Mouse (Mus musculus): ENCODE data around the gene Syngr1. TPM values are rescaled to one million over a fixed set of nuclear protein-coding genes. Genes with fewer than 3 reads are reported as not detected.
"Not testable (repeated sequence)": the region's sequence is repeated elsewhere in the genome, so short reads cannot be mapped to it uniquely, and the experiment has no call there.

The Syngr1 gene
- polyA plus RNA-seq, 1 experiment from 2014 or later: 26.3 TPM

DNA sequence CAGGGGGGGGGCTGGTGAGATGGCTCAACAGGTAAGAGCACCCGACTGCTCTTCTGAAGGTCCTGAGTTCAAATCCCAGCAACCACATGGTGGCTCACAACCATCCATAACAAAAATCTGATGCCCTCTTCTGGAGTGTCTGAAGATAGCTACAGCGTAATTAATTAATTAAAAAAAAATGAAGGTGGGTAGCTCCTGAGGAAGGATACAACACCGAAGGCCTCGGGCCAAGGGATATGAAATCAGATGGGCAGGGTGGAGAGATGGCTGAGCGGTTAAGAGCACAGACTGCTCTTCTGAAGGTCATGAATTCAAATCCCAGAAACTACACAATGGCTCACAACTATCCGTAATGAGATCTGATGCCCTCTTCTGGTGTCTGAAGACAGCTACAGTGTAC is 31.3 kb downstream of the Syngr1 start:
- H3K4me3 ChIP-seq (replicated peaks; ENCODE audit: low read depth, low read length); ATAC-seq (ENCODE audit: low FRiP score, low TSS enrichment); H3K27me3 ChIP-seq (ENCODE audit: control insufficient read depth, insufficient read depth, low read length); H3K4me1 ChIP-seq (ENCODE audit: control insufficient read depth, insufficient read depth, low read length); H3K4me2 ChIP-seq (ENCODE audit: low read length); H3K27ac ChIP-seq (replicated peaks; ENCODE audit: low read depth, low read length); H3K9me3 ChIP-seq (ENCODE audit: control insufficient read depth, low read length); H3K9ac ChIP-seq (replicated peaks; ENCODE audit: low read length); DNase-seq; H3K36me3 ChIP-seq (ENCODE audit: control insufficient read depth, insufficient read depth, low read length): not testable (repeated sequence)
- WGBS: 91% methylated on average over 6 of the region's 6 CpGs

- Histone ChIP-seq H3K4me3 (replicated peaks; ENCODE audit: low read depth, low read length) (no peak overlapping the region), H3K9me3 (ENCODE audit: control insufficient read depth, low read length) (no peaks in the 10 kb centered on the region), H3K4me1 (ENCODE audit: control insufficient read depth, insufficient read depth, low read length) (no peaks in the 10 kb centered on the region), H3K4me2 (ENCODE audit: low read length) (no peak overlapping the region), H3K9ac (replicated peaks; ENCODE audit: low read length) (no peak overlapping the region), H3K27ac (replicated peaks; ENCODE audit: low read depth, low read length) (no peak overlapping the region), H3K36me3 (ENCODE audit: control insufficient read depth, insufficient read depth, low read length) (no peaks in the 10 kb centered on the region), H3K27me3 (ENCODE audit: control insufficient read depth, insufficient read depth, low read length) (no peaks in the 10 kb centered on the region)
- DNase-seq (no peak), ATAC-seq (ENCODE audit: low FRiP score, low TSS enrichment) (no peak)
- 82% methylated on average over 4 of the region's 4 CpGs for WGBS
Measured at GRCm38 (mm10) chr15:80124651-80125050, 33.5 kb downstream of the Syngr1 start.

DNA sequence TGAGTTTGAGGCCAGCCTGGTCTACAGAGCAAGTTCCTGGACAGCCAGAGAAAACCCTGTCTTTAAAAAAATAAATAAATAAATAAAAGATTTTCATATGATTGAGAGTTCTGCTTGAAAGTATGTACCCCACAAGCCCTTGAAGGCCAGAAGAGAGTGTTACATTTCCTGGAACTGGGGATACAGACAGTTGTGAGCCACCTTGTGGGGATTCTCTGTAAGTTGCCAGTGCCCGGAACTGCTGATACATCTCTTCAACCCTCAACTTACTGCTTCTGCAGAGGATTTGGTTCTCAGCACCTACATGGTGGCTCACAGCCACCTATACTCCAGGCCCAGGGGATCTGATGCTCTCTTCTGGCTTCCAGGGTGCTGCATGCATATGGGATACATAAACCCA is 36.1 kb downstream of the Syngr1 start:
- H3K27ac ChIP-seq (replicated peaks; ENCODE audit: low read depth, low read length): no peak overlapping the region
- H3K4me2 ChIP-seq (ENCODE audit: low read length): no peak overlapping the region
- no peaks in the 10 kb centered on the region for H3K27me3 ChIP-seq (ENCODE audit: control insufficient read depth, insufficient read depth, low read length)
- DNase-seq: no peak
- no peaks in the 10 kb centered on the region for H3K4me1 ChIP-seq (ENCODE audit: control insufficient read depth, insufficient read depth, low read length)
- H3K9me3 ChIP-seq (ENCODE audit: control insufficient read depth, low read length): no peaks in the 10 kb centered on the region
- no peak for ATAC-seq (ENCODE audit: low FRiP score, low TSS enrichment)
- H3K4me3 ChIP-seq (replicated peaks; ENCODE audit: low read depth, low read length): no peak overlapping the region
- WGBS: 71% methylated on average over 1 of the region's 1 CpGs
- H3K36me3 ChIP-seq (ENCODE audit: control insufficient read depth, insufficient read depth, low read length): no peaks in the 10 kb centered on the region
- H3K9ac ChIP-seq (replicated peaks; ENCODE audit: low read length): no peak overlapping the region

GRCm38 (mm10) chr15:80129982-80130381 is 38.8 kb downstream of the Syngr1 start:
- Histone ChIP-seq H3K9ac (replicated peaks; ENCODE audit: low read length) (no peak overlapping the region), H3K27ac (replicated peaks; ENCODE audit: low read depth, low read length) (no peak overlapping the region), H3K4me1 (ENCODE audit: control insufficient read depth, insufficient read depth, low read length) (peaks cover 14% of the 10 kb centered on the region), H3K9me3 (ENCODE audit: control insufficient read depth, low read length) (no peaks in the 10 kb centered on the region), H3K27me3 (ENCODE audit: control insufficient read depth, insufficient read depth, low read length) (no peaks in the 10 kb centered on the region), H3K4me3 (replicated peaks; ENCODE audit: low read depth, low read length) (no peak overlapping the region), H3K4me2 (ENCODE audit: low read length) (no peak overlapping the region), H3K36me3 (ENCODE audit: control insufficient read depth, insufficient read depth, low read length) (no peaks in the 10 kb centered on the region)
- DNase-seq: no peak
- 87% methylated on average over 6 of the region's 6 CpGs for WGBS
- no peak for ATAC-seq (ENCODE audit: low FRiP score, low TSS enrichment)

GRCm38 (mm10) chr15:80130689-80131088 is 39.6 kb downstream of the Syngr1 start:
- WGBS: 85% methylated on average over 5 of the region's 5 CpGs
- Histone ChIP-seq H3K4me1 (ENCODE audit: control insufficient read depth, insufficient read depth, low read length) (peaks cover 14% of the 10 kb centered on the region), H3K9me3 (ENCODE audit: control insufficient read depth, low read length) (no peaks in the 10 kb centered on the region), H3K4me2 (ENCODE audit: low read length) (no peak overlapping the region), H3K27me3 (ENCODE audit: control insufficient read depth, insufficient read depth, low read length) (no peaks in the 10 kb centered on the region), H3K36me3 (ENCODE audit: control insufficient read depth, insufficient read depth, low read length) (no peaks in the 10 kb centered on the region), H3K27ac (replicated peaks; ENCODE audit: low read depth, low read length) (no peak overlapping the region), H3K4me3 (replicated peaks; ENCODE audit: low read depth, low read length) (no peak overlapping the region), H3K9ac (replicated peaks; ENCODE audit: low read length) (no peak overlapping the region)
- DNase-seq (no peak), ATAC-seq (ENCODE audit: low FRiP score, low TSS enrichment) (no peak)

- ATAC-seq (ENCODE audit: low FRiP score, low TSS enrichment): no peak
- Histone ChIP-seq H3K4me2 (ENCODE audit: low read length) (no peak overlapping the region), H3K27ac (replicated peaks; ENCODE audit: low read depth, low read length) (no peak overlapping the region), H3K4me1 (ENCODE audit: control insufficient read depth, insufficient read depth, low read length) (peaks cover 14% of the 10 kb centered on the region), H3K9ac (replicated peaks; ENCODE audit: low read length) (no peak overlapping the region), H3K27me3 (ENCODE audit: control insufficient read depth, insufficient read depth, low read length) (no peaks in the 10 kb centered on the region), H3K9me3 (ENCODE audit: control insufficient read depth, low read length) (no peaks in the 10 kb centered on the region), H3K4me3 (replicated peaks; ENCODE audit: low read depth, low read length) (no peak overlapping the region), H3K36me3 (ENCODE audit: control insufficient read depth, insufficient read depth, low read length) (no peaks in the 10 kb centered on the region)
- no peak for DNase-seq
- WGBS: 70% methylated on average over 6 of the region's 6 CpGs
Measured at GRCm38 (mm10) chr15:80131421-80131820, 40.3 kb downstream of the Syngr1 start.

DNA sequence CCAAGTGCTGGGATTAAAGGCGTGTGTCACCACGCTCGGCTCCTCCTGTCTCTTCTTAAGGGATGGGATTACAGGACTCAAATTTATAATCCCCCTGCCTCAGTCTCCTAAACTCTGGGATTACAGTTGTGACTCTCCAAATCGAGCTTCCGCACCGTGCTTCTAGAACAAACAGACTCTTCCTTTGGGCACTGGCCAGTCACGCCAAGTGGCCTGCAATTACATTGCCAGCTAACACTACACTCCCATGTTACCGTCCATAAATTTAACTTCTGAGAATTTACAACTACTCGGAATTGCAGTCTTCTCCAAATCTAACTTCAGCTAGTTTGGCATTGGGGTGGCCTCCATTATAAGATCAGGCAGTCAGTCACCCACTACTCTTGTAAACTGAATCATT is 41.3 kb downstream of the Syngr1 start:
- no peaks in the 10 kb centered on the region for H3K27me3 ChIP-seq (ENCODE audit: control insufficient read depth, insufficient read depth, low read length)
- no peak overlapping the region for H3K4me3 ChIP-seq (replicated peaks; ENCODE audit: low read depth, low read length)
- H3K36me3 ChIP-seq (ENCODE audit: control insufficient read depth, insufficient read depth, low read length): no peaks in the 10 kb centered on the region
- no peak for DNase-seq
- peak overlapping the region; percentile 63 for H3K4me2 ChIP-seq (ENCODE audit: low read length)
- H3K9ac ChIP-seq (replicated peaks; ENCODE audit: low read length): no peak overlapping the region
- WGBS: 82% methylated on average over 9 of the region's 9 CpGs
- no peaks in the 10 kb centered on the region for H3K9me3 ChIP-seq (ENCODE audit: control insufficient read depth, low read length)
- peaks cover 14% of the 10 kb centered on the region for H3K4me1 ChIP-seq (ENCODE audit: control insufficient read depth, insufficient read depth, low read length)
- H3K27ac ChIP-seq (replicated peaks; ENCODE audit: low read depth, low read length): no peak overlapping the region
- ATAC-seq (ENCODE audit: low FRiP score, low TSS enrichment): no peak

- no peaks in the 10 kb centered on the region for H3K27me3 ChIP-seq (ENCODE audit: control insufficient read depth, insufficient read depth, low read length)
- H3K4me1 ChIP-seq (ENCODE audit: control insufficient read depth, insufficient read depth, low read length): peaks cover 14% of the 10 kb centered on the region
- DNase-seq: peak; percentile 98
- H3K4me3 ChIP-seq (replicated peaks; ENCODE audit: low read depth, low read length): peak within 1 kb of the TSS; percentile 75
- no peaks in the 10 kb centered on the region for H3K36me3 ChIP-seq (ENCODE audit: control insufficient read depth, insufficient read depth, low read length)
- peak within 1 kb of the TSS; percentile 99 for H3K27ac ChIP-seq (replicated peaks; ENCODE audit: low read depth, low read length)
- WGBS: 0% methylated on average over 59 of the region's 59 CpGs
- H3K9ac ChIP-seq (replicated peaks; ENCODE audit: low read length): peak within 1 kb of the TSS; percentile 79
- H3K9me3 ChIP-seq (ENCODE audit: control insufficient read depth, low read length): no peaks in the 10 kb centered on the region
- peak; percentile 93 for ATAC-seq (ENCODE audit: low FRiP score, low TSS enrichment)
- peak within 1 kb of the TSS; percentile 63 for H3K4me2 ChIP-seq (ENCODE audit: low read length)
Measured at GRCm38 (mm10) chr15:80132993-80133586, 42.0 kb downstream of the Syngr1 start, which contains the start of gene Tab1. Gene Tab1, plus strand, starts transcription at chr15:80133127.

GRCm38 (mm10) chr15:80133682-80134449 is 42.7 kb downstream of the Syngr1 start:
- Histone ChIP-seq H3K27me3 (ENCODE audit: control insufficient read depth, insufficient read depth, low read length) (no peaks in the 10 kb centered on the region), H3K9ac (replicated peaks; ENCODE audit: low read length) (peak overlapping the region; percentile 79), H3K4me3 (replicated peaks; ENCODE audit: low read depth, low read length) (peak overlapping the region; percentile 75), H3K4me2 (ENCODE audit: low read length) (peak overlapping the region; percentile 63), H3K4me1 (ENCODE audit: control insufficient read depth, insufficient read depth, low read length) (peaks cover 14% of the 10 kb centered on the region), H3K27ac (replicated peaks; ENCODE audit: low read depth, low read length) (peak overlapping the region; percentile 99), H3K36me3 (ENCODE audit: control insufficient read depth, insufficient read depth, low read length) (no peaks in the 10 kb centered on the region), H3K9me3 (ENCODE audit: control insufficient read depth, low read length) (no peaks in the 10 kb centered on the region)
- ATAC-seq (ENCODE audit: low FRiP score, low TSS enrichment) (no peak), DNase-seq (no peak)
- WGBS: 17% methylated on average over 14 of the region's 14 CpGs

Data from midbrain, embryonic 14.5 days (tissue).